Mouse (Mus musculus): ENCODE results near the gene Plekha5. TPM values are rescaled to one million over a fixed set of nuclear protein-coding genes. Genes with fewer than 3 reads are reported as not detected.
"Not testable (repeated sequence)": the region's sequence is repeated elsewhere in the genome, so short reads cannot be mapped to it uniquely, and the experiment has no call there.

The Plekha5 gene
- polyA plus RNA-seq, 1 experiment from 2014 or later, result 50.1 TPM

GRCm38 (mm10) chr6:140597381-140598329 is 173.8 kb downstream of the Plekha5 start:
- H3K4me3 ChIP-seq (replicated peaks), result no peak overlapping the region
- no peaks in the 10 kb centered on the region for H3K9me3 ChIP-seq (replicated peaks)
- H3K9ac ChIP-seq, result no peak overlapping the region
- H3K27me3 ChIP-seq, result no peaks in the 10 kb centered on the region
- 0 out of 2 replicates have a peak, but pooled peaks cover 3% of the 10 kb centered on the region for H3K4me1 ChIP-seq
- H3K4me2 ChIP-seq, result no peak overlapping the region
- H3K36me3 ChIP-seq, result peaks cover 50% of the 10 kb centered on the region
- ATAC-seq (replicated peaks; ENCODE audit: low FRiP score), result no peak
- no peak overlapping the region for H3K27ac ChIP-seq
- 91% methylated on average over 15 of the region's 15 CpGs for WGBS

GRCm38 (mm10) chr6:140598516-140598915 is 174.7 kb downstream of the Plekha5 start:
- Histone ChIP-seq H3K36me3 (peaks cover 42% of the 10 kb centered on the region), H3K27me3 (no peaks in the 10 kb centered on the region), H3K4me2 (no peak overlapping the region), H3K9me3 (replicated peaks) (no peaks in the 10 kb centered on the region), H3K4me1 (no peaks in the 10 kb centered on the region), H3K27ac (no peak overlapping the region), H3K9ac (no peak overlapping the region), H3K4me3 (replicated peaks) (no peak overlapping the region)
- no peak for ATAC-seq (replicated peaks; ENCODE audit: low FRiP score)
- WGBS, result 90% methylated on average over 9 of the region's 9 CpGs

- no peaks in the 10 kb centered on the region for H3K4me1 ChIP-seq
- H3K27ac ChIP-seq, result 0 out of 2 replicates have a peak overlapping the region, but pooled peaks have one; percentile 32
- no peak; the same call in 1 of the 2 replicates for ATAC-seq (replicated peaks; ENCODE audit: low FRiP score)
- H3K36me3 ChIP-seq, result peaks cover 34% of the 10 kb centered on the region
- no peak overlapping the region for H3K4me2 ChIP-seq
- 85% methylated on average over 5 of the region's 5 CpGs for WGBS
- H3K27me3 ChIP-seq, result no peaks in the 10 kb centered on the region
- H3K9me3 ChIP-seq (replicated peaks), result no peaks in the 10 kb centered on the region
- H3K9ac ChIP-seq, result no peak overlapping the region
- no peak overlapping the region for H3K4me3 ChIP-seq (replicated peaks)
These were observed 175.5 kb downstream of the Plekha5 start for GRCm38 (mm10) chr6:140599337-140599736.

- not testable (repeated sequence) for H3K27me3 ChIP-seq; H3K4me1 ChIP-seq; H3K4me3 ChIP-seq (replicated peaks); H3K9ac ChIP-seq; H3K27ac ChIP-seq; ATAC-seq (replicated peaks; ENCODE audit: low FRiP score); H3K4me2 ChIP-seq; H3K9me3 ChIP-seq (replicated peaks)
- WGBS, result 93% methylated on average over 8 of the region's 8 CpGs
- H3K36me3 ChIP-seq, result peaks cover 22% of the 10 kb centered on the region
These were observed 176.8 kb downstream of the Plekha5 start for GRCm38 (mm10) chr6:140600671-140601070.

GRCm38 (mm10) chr6:140601175-140601574 is 177.3 kb downstream of the Plekha5 start:
- ATAC-seq (replicated peaks; ENCODE audit: low FRiP score), result no peak; the same call in 1 of the 2 replicates
- H3K4me2 ChIP-seq, result no peak overlapping the region
- H3K4me3 ChIP-seq (replicated peaks), result no peak overlapping the region
- peaks cover 17% of the 10 kb centered on the region for H3K36me3 ChIP-seq
- no peak overlapping the region for H3K9ac ChIP-seq
- H3K9me3 ChIP-seq (replicated peaks), result no peaks in the 10 kb centered on the region
- WGBS, result 75% methylated on average over 4 of the region's 4 CpGs
- no peak overlapping the region for H3K27ac ChIP-seq
- H3K4me1 ChIP-seq, result no peaks in the 10 kb centered on the region
- H3K27me3 ChIP-seq, result no peaks in the 10 kb centered on the region

GRCm38 (mm10) chr6:140603228-140603944 is 179.5 kb downstream of the Plekha5 start:
- Histone ChIP-seq H3K9me3 (replicated peaks) (no peaks in the 10 kb centered on the region), H3K9ac (no peak overlapping the region), H3K27ac (no peak overlapping the region), H3K4me3 (replicated peaks) (no peak overlapping the region), H3K4me2 (no peak overlapping the region), H3K27me3 (no peaks in the 10 kb centered on the region), H3K4me1 (no peaks in the 10 kb centered on the region), H3K36me3 (no peaks in the 10 kb centered on the region; the same call in 1 of the 2 replicates)
- no peak for ATAC-seq (replicated peaks; ENCODE audit: low FRiP score)
- 32% methylated on average over 8 of the region's 8 CpGs for WGBS

- H3K27me3 ChIP-seq; H3K9ac ChIP-seq; H3K4me1 ChIP-seq; ATAC-seq (replicated peaks; ENCODE audit: low FRiP score); H3K4me3 ChIP-seq (replicated peaks); H3K4me2 ChIP-seq; H3K9me3 ChIP-seq (replicated peaks); H3K36me3 ChIP-seq; H3K27ac ChIP-seq: not testable (repeated sequence)
- 90% methylated on average over 5 of the region's 5 CpGs for WGBS
These were observed 181.3 kb downstream of the Plekha5 start for GRCm38 (mm10) chr6:140605173-140605572.

GRCm38 (mm10) chr6:140605732-140606131 is 181.9 kb downstream of the Plekha5 start:
- H3K36me3 ChIP-seq, result no peaks in the 10 kb centered on the region
- H3K4me1 ChIP-seq, result no peaks in the 10 kb centered on the region
- H3K27ac ChIP-seq, result no peak overlapping the region
- no peak overlapping the region for H3K4me2 ChIP-seq
- WGBS, result 49% methylated on average over 3 of the region's 3 CpGs
- H3K9ac ChIP-seq, result no peak overlapping the region
- H3K27me3 ChIP-seq, result no peaks in the 10 kb centered on the region
- no peak for ATAC-seq (replicated peaks; ENCODE audit: low FRiP score)
- no peak overlapping the region for H3K4me3 ChIP-seq (replicated peaks)
- no peaks in the 10 kb centered on the region for H3K9me3 ChIP-seq (replicated peaks)

- Histone ChIP-seq H3K4me3 (replicated peaks) (no peak overlapping the region), H3K36me3 (no peaks in the 10 kb centered on the region), H3K27ac (no peak overlapping the region), H3K4me1 (0 out of 2 replicates have a peak, but pooled peaks cover under 1% of the 10 kb centered on the region), H3K9ac (no peak overlapping the region), H3K27me3 (no peaks in the 10 kb centered on the region), H3K9me3 (replicated peaks) (no peaks in the 10 kb centered on the region), H3K4me2 (no peak overlapping the region)
- 48% methylated on average over 10 of the region's 10 CpGs for WGBS
- ATAC-seq (replicated peaks; ENCODE audit: low FRiP score), result no peak
These were observed 182.7 kb downstream of the Plekha5 start for GRCm38 (mm10) chr6:140606534-140606933.

- H3K4me3 ChIP-seq (replicated peaks), result no peak overlapping the region
- ATAC-seq (replicated peaks; ENCODE audit: low FRiP score), result no peak
- no peak overlapping the region for H3K27ac ChIP-seq
- H3K4me2 ChIP-seq, result no peak overlapping the region
- no peaks in the 10 kb centered on the region for H3K27me3 ChIP-seq
- WGBS, result 88% methylated on average over 6 of the region's 6 CpGs
- no peaks in the 10 kb centered on the region for H3K9me3 ChIP-seq (replicated peaks)
- no peaks in the 10 kb centered on the region for H3K36me3 ChIP-seq
- 0 out of 2 replicates have a peak, but pooled peaks cover 6% of the 10 kb centered on the region for H3K4me1 ChIP-seq
- H3K9ac ChIP-seq, result no peak overlapping the region
These were observed 184.8 kb downstream of the Plekha5 start for GRCm38 (mm10) chr6:140608666-140609065.

- ATAC-seq (replicated peaks; ENCODE audit: low FRiP score), result no peak
- Histone ChIP-seq H3K4me3 (replicated peaks) (no peak overlapping the region), H3K27me3 (no peaks in the 10 kb centered on the region), H3K36me3 (no peaks in the 10 kb centered on the region), H3K4me1 (0 out of 2 replicates have a peak, but pooled peaks cover 8% of the 10 kb centered on the region), H3K27ac (no peak overlapping the region), H3K9ac (no peak overlapping the region), H3K4me2 (no peak overlapping the region), H3K9me3 (replicated peaks) (no peaks in the 10 kb centered on the region)
- 82% methylated on average over 4 of the region's 4 CpGs for WGBS
These were observed 185.7 kb downstream of the Plekha5 start for GRCm38 (mm10) chr6:140609533-140609932.

GRCm38 (mm10) chr6:140610117-140610516 is 186.3 kb downstream of the Plekha5 start:
- H3K27ac ChIP-seq, result no peak overlapping the region
- WGBS, result 79% methylated on average over 5 of the region's 5 CpGs
- no peaks in the 10 kb centered on the region for H3K9me3 ChIP-seq (replicated peaks)
- H3K27me3 ChIP-seq, result no peaks in the 10 kb centered on the region
- no peaks in the 10 kb centered on the region for H3K36me3 ChIP-seq
- H3K4me1 ChIP-seq, result 0 out of 2 replicates have a peak, but pooled peaks cover 10% of the 10 kb centered on the region
- ATAC-seq (replicated peaks; ENCODE audit: low FRiP score), result no peak
- H3K4me3 ChIP-seq (replicated peaks), result no peak overlapping the region
- no peak overlapping the region for H3K9ac ChIP-seq
- no peak overlapping the region for H3K4me2 ChIP-seq

All from kidney, embryonic 15.5 days (tissue).